Mouse (Mus musculus) CH12.LX (cell line): ENCODE measurements at regions not wholly inside any gene's neighbourhood (a gene's known extent, or its start where the extent isn't known, plus 50 kb on each side); places are given as distances from the start of the nearest gene placed in this dataset.

Source experiments
- CTCF ChIP-seq, 2 experiments: IDR thresholded peaks in 1 of 2; conservative IDR thresholded peaks in 1 of 2; 2 replicates each; pipeline ENCODE4 v1.5.1; 2011 to 2012; ENCODE audit warnings: low read depth in 2 of 2, low read length in 2 of 2, improper control_type of control experiment in 1 of 2, inconsistent platforms in 1 of 2, mild to moderate bottlenecking in 1 of 2, moderate library complexity in 1 of 2
- EP300 ChIP-seq: IDR thresholded peaks from 2 replicates; pipeline ENCODE4 v1.6.1; 2011; ENCODE audit warnings: low read length, improper control_type of control experiment
- IRF4 ChIP-seq: IDR thresholded peaks from 2 replicates; pipeline ENCODE4 v1.6.1; 2014; ENCODE audit warnings: low read depth, mild to moderate bottlenecking, inconsistent platforms, low read length, improper control_type of control experiment
- JUND ChIP-seq: conservative IDR thresholded peaks from 2 replicates; pipeline ENCODE4 v1.6.1; 2011; ENCODE audit warnings: low read depth, low read length, improper control_type of control experiment
- MEF2A ChIP-seq: IDR thresholded peaks from 2 replicates; pipeline ENCODE4 v1.6.1; 2014; ENCODE audit warnings: low read depth, mild to moderate bottlenecking, inconsistent platforms, low read length, improper control_type of control experiment, borderline replicate concordance
- NELFE ChIP-seq: IDR thresholded peaks from 2 replicates; pipeline ENCODE4 v1.6.1; 2011; ENCODE audit warnings: low read depth, low read length, improper control_type of control experiment
- POLR2A ChIP-seq: IDR thresholded peaks from 2 replicates; pipeline ENCODE4 v1.6.1; 2011; ENCODE audit warnings: low read depth, mild to moderate bottlenecking, improper control_type of control experiment, low read length
- POLR2AphosphoS2 ChIP-seq: IDR thresholded peaks from 2 replicates; pipeline ENCODE4 v1.6.1; 2011; ENCODE audit warnings: low read depth, low read length, improper control_type of control experiment
- RCOR1 ChIP-seq: conservative IDR thresholded peaks from 2 replicates; pipeline ENCODE4 v1.6.1; 2012; ENCODE audit warnings: low read depth, mild to moderate bottlenecking, inconsistent platforms, low read length, improper control_type of control experiment
- SMC3 ChIP-seq: IDR thresholded peaks from 2 replicates; pipeline ENCODE4 v1.6.1; 2011; ENCODE audit warnings: low read depth, low read length, improper control_type of control experiment
- TCF12 ChIP-seq: IDR thresholded peaks from 2 replicates; pipeline ENCODE4 v1.6.1; 2014; ENCODE audit warnings: low read depth, mild to moderate bottlenecking, inconsistent platforms, low read length, improper control_type of control experiment
- ZMIZ1 ChIP-seq: IDR thresholded peaks from 2 replicates; pipeline ENCODE4 v1.6.1; 2012; ENCODE audit warnings: low read depth, mild to moderate bottlenecking, inconsistent platforms, low read length, improper control_type of control experiment

GRCm38 (mm10) chr2:131773691-131774090 lies 85.9 kb downstream of the Erv3 start:
- no peak for TF ChIP-seq SMC3
- TF ChIP-seq JUND = no peak
- TF ChIP-seq POLR2A = no peak
- TF ChIP-seq CTCF (conservative IDR thresholded peaks at IDR 0.05 in 1 of 2, IDR thresholded peaks at IDR 0.05 in 1 of 2; ENCODE audit: low read depth in 2 of 2, low read length in 2 of 2) = no peak
- TF ChIP-seq MEF2A = no peak
- no peak for TF ChIP-seq POLR2AphosphoS2
- TF ChIP-seq EP300 = no peak
- no peak for TF ChIP-seq IRF4
- no peak for TF ChIP-seq RCOR1
- TF ChIP-seq TCF12 = no peak
- TF ChIP-seq ZMIZ1 = no peak
- TF ChIP-seq NELFE = no peak
